Mouse (Mus musculus) left cerebral cortex, adult 18-20 months (tissue): ENCODE measurements around the gene Apol11b. TPM values are rescaled to one million over a fixed set of nuclear protein-coding genes. Genes with fewer than 3 reads are reported as not detected.
"Not testable (repeated sequence)": the region's sequence is repeated elsewhere in the genome, so short reads cannot be mapped to it uniquely, and the experiment has no call there.

Experiments
- DNase-seq, 2 experiments: peaks; one replicate each; pipeline ENCODE4 v3.0.0; 2021 to 2022; ENCODE audit warnings: low spot score in 2 of 2, mixed read lengths in 1 of 2
- long read RNA-seq, 2 experiments: library from polyadenylated mRNA; stranded (forward); transcript quantifications; one replicate each; pipeline ENCODE4 v2.0.0; 2021
- total RNA-seq, 2 experiments: library from RNA; stranded (reverse); gene quantifications; 2 replicates each; pipeline ENCODE4 v1.2.3; 2021

The Apol11b gene
- under 1 TPM in 1 of 2 experiments, not detected in 1; 0.26 TPM for total RNA-seq
- long read RNA-seq, experiment 1, result 0 reads
- long read RNA-seq, experiment 2, partial matches to known transcripts, result 0 of 1 reads
- long read RNA-seq, experiment 2, other reads (novel, unspliced or antisense), result 0 of 1 reads

GRCm38 (mm10) chr15:77643176-77643575 is at the start of gene Apol11b:
Apol11b (minus strand) TSS chr15:77643286.
- DNase-seq, result not testable (repeated sequence)

GRCm38 (mm10) chr15:77691532-77692311 is 48.6 kb upstream of the Apol11b start:
- DNase-seq, result not testable (repeated sequence)

DNA sequence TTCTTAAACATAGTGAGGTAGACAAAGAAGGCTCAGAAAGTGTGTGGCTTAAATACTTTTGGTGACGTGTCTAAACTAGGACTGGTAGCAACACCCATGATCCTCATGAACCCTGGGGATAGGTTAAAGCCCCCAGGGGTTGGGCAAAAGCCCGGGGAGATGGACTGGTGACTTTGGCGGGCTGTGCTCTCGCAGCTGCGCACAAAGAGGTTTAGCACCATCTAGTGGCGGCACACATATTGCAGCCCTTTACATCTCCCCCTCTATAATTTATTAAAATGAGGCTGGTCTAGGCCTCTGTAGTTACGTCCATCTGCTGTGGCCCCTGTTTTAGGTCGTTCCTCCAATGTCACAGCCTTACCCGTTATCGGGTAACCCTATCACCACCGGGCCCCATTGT is 40.9 kb upstream of the Apol11b start:
- peak; percentile 5 to 54 for DNase-seq

DNA sequence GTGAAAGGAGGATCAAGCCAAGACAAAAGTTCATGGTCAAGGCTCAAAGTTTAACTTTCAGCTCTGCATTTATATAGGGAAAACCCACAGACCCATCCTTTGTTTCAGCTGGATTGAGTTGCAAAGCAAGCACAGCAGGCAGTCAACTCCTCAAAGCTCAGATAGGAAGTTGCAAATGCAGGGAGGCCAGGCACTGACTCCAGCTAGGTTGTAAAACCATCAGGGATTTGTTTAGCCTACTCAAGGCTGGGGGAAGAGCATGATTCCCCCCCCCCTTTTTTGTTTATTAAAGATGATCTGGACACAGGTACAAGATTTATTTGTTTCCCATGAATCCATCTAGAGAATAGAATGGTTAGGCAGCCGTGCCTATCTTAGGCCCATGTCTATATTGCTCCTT is 31.0 kb upstream of the Apol11b start:
- DNase-seq, result not testable (repeated sequence)

DNA sequence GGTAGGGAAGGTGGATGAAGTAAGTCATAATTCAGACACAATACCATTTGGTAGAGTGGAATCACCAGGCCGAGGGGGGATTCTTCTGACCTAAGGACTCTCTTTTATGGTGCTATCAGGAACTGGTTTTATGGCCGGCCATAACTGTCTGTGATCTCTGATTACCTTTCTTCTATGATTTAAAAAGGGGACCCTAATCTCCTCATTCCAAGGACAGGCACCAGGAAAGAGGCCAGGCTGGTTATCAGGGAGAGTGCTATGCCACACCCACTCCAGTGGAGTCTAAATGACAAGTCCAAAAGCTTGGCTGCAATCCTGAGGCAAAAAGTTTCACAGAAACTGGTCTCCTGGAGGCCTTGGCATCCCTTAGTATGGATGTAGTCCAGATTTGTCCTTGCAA is 18.8 kb upstream of the Apol11b start:
- DNase-seq, result not testable (repeated sequence)

DNA sequence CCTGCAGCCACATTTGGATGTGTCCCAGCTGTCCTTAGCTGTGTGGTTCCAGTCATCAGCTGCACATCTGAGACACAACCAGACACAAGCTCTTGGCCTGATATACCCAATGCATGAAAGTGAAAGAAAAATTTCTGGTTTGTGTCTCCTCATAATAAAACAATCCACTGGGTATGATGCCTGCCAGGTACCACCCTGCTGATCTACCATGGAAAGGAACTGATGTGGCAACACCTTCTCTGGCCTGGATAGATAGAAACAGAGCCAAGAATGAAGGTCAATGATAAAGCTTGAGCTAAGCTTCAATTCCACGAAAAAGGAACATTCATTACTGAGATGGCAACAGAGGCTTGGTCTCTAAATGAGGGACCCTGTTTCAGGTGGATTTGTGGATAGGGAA is 16.7 kb upstream of the Apol11b start:
- not testable (repeated sequence) for DNase-seq

GRCm38 (mm10) chr15:77651143-77651542 is 8.1 kb upstream of the Apol11b start:
- not testable (repeated sequence) for DNase-seq

GRCm38 (mm10) chr15:77629822-77630221 is 13.3 kb downstream of the Apol11b start:
- DNase-seq, result not testable (repeated sequence)

- DNase-seq, result not testable (repeated sequence)
Measured at GRCm38 (mm10) chr15:77628647-77629046, 14.4 kb downstream of the Apol11b start.

DNA sequence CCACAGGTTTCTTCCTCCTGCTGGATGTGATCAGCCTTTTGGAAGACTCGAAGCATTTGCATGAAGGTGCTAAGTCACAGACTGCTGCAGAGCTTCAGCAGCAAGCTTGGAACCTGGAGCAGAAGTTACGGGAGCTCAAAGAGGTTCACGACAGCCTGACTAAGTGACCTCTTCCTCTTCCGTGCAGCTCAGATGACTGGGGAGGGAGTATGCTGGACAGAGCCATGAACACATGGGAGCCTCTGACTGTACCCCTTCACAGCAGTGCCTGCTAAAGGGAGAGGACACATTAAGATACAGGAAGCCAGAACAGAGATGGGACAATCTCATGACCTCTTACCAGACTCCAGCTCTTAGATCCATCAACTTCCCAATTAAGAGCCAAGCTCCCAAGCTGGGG is 16.6 kb downstream of the Apol11b start:
- not testable (repeated sequence) for DNase-seq

DNA sequence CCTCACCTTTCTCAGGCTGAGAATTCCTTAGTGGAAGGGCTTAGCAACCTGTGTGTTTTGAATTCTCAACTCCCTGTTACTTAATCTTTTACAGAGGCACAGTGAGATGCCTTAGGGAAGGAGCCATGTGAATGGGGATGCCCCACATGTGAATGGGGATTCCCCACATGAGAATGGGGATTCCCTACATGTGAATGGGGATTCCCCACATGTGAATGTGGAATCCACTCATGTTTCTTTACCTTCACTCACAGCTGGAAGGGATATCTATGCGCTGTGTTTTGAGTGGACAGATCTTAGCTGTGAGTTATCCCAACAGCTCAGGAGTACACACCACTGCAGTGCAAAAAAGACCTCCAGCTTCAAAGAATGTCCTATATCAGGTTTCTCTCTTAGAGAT is 18.4 kb downstream of the Apol11b start:
- DNase-seq, result no peak

DNA sequence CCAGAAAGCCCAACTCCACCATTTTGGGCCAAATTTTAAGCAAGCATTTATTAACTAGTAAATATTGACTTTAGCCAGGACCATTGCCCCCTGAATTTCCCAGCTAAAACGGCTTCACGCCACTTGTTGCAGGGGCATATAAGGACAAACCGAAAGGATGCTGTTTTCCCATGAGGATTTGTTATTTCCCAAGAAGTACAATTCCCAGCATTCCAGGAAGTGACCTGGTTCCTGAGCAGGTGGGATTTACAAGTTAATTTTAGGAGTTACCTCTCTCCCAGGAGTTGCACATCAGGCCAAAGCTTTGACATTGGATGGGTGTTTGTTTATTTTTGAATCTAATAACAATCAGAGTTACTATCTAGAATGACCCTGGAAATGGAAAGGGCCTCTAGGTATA is 37.0 kb downstream of the Apol11b start:
- DNase-seq, result no peak

GRCm38 (mm10) chr15:77598958-77599357 is 44.1 kb downstream of the Apol11b start, which contains the start of gene Gm36245:
Gm36245 (plus strand) TSS chr15:77599258.
- DNase-seq, result no peak

DNA sequence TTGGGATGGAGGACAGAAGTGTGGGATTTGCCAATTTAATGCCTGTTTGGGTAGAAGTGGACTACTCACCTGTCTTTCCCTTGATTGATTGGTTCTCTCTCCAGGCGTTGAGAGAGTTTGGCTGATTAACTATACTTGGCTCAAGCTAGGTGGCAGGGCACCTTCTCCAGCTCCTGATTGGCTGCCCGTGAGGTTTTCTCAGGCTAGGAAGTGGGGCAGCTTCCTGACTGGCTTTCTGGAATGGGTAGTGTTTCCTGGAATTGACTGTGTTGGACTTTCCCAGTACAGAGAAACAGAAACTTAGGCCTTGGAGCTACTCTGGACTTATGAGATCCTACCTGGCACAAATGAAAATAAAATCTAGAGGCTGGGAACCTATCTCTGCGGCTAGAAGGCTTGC is 44.7 kb downstream of the Apol11b start:
- DNase-seq, result no peak

DNA sequence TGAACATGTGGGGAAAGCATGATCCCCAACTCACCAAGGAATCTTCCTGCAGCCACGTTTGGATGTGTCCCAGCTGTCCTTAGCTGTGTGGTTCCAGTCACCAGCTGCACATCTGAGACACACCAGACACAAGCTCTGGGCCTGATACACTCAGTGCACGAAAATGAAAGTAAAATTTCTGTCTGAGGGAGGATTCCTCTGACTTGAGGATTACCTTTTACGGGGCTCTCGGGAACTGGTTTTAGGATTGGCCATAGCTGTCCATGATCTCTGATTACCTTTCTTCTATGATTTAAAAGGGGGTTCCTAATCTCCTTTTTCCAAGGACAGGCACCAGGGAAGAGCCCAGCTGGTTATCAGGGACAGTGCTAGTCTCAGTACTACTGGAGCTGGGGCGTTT is 47.1 kb downstream of the Apol11b start, which contains the start of gene Apol10b:
Gene Apol10b (minus strand): TSS at position 165 of the 400 bp plus-strand sequence.
- no peak for DNase-seq

- DNase-seq, result no peak
Measured at GRCm38 (mm10) chr15:77593557-77593956, 49.5 kb downstream of the Apol11b start.

DNA sequence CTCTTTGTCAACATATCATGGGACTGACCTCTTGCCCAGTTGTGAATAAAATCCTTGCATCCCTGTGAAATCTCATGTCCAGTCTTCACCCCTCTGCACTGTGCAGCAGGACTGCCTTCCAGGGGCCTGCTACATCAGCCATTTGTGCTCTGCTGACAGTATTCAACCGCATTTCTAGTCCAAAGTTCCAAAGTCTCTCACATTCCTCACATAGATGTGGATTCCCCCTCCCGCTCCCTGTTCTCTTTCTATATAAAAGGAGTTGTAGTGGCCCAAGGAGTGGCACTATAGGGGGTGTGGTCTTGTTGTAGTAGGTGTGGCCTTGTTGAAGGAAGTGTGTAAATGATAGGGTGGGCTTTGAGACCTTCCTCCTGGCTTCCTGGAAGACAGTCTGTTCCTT is 52.2 kb downstream of the Apol11b start:
- DNase-seq, result no peak

DNA sequence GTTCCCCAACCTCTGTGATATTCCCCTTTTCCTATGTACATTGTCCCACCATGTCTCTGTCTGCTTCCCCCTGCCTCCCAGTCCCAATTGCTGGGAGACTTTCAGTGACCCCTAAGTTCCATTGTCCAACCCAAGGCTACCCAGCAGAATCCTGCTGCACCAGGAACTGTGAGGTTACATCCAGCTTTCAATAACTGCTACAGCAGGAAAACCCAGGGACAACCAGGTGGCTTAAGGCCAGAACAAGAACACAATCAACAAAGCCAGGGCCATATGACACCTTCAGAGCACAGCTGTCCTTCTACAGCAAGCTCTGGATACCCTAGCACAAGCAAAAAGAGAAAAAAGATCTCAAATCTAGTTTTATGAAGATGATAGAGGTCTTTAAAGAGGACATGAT is 54.1 kb downstream of the Apol11b start:
- DNase-seq, result no peak

- DNase-seq, result no peak
Measured at GRCm38 (mm10) chr15:77587026-77587425, 56.1 kb downstream of the Apol11b start.
